Mouse (Mus musculus) layer of hippocampus, adult 8-10 months (tissue): ENCODE results near the gene Lrmda. TPM values are rescaled to one million over a fixed set of nuclear protein-coding genes. Genes with fewer than 3 reads are reported as not detected.
"Not testable (repeated sequence)": the region's sequence is repeated elsewhere in the genome, so short reads cannot be mapped to it uniquely, and the experiment has no call there.

Source experiments
- DNase-seq, 2 experiments: peaks; one replicate each; pipeline ENCODE4 v3.0.0; 2022; ENCODE audit warnings: low spot score in 2 of 2
- total RNA-seq, 4 experiments: library from RNA; stranded (reverse); gene quantifications; 2 replicates each; pipeline ENCODE4 v1.2.4; 2022

Lrmda gene
- total RNA-seq, 4 experiments from 2014 or later = 0.59 to 4.9 (median 1.8) TPM

DNA sequence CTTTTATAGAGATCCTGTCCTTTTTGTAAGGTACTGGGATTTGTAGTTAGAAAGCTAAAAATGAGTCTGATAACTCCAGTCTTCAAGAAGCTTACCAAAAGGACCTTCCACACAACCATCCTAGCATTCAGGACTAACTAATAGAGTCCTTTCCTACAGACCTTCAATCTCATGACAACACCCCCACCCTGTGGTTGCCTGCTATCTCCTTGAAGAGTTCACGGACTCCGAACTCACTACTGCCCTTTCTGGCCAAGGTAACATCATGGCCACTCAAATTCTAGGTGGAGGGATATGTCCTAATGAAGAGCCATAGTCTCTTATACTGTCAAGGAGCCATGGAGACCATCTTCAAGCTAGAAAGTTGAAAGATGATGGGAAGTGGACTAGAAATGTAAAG is 762.2 kb downstream of the Lrmda start:
- DNase-seq = no peak

- no peak for DNase-seq
Observed at GRCm38 (mm10) chr14:22782365-22782764, 762.9 kb downstream of the Lrmda start.

DNA sequence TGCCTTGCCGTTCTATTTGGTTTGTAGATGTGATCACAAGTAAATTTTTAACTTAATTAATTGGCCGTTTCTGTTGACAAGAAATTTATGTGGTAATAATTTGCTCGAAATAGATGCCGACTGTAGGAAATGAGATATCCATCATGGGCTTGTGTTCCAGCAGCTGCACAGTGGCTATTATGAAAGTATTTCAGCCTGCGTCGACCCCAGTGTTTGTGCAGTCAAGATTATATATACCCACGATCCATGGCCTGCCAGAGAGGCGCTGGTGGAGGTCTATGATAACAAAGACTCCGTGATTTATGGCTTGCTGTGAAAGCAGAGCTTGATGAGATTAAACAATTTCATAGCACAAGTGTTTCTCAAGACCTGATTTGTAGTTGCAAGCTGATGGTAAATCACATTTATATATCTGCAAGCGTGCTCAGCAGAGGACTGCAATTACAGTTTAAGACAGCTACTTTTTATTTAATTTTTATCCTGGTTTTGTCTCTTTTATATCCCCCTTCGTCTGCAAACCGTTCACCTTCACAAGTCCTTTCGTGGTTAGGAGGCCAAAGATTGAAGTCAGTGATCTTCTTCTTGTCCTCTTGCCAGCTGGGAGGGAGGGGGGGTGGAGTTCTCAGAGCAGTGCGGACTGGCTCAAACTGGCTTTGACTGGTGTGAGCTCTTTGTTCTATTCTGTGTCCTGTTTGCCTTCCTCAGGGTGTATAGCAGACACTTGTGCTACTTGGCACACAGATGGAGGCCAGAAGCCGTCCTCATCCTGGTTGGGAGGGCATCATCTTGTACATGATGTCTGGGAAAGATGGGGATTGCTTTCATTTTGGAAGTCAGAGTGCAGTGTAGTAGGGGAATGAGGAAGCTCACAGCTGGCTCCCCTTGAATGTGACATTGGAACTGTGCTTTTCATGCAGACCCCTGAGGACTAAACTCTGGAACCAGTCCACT is 764.0 kb downstream of the Lrmda start:
- DNase-seq = no peak

GRCm38 (mm10) chr14:22800020-22800419 is 780.5 kb downstream of the Lrmda start:
- no peak for DNase-seq

GRCm38 (mm10) chr14:22800871-22801636 is 781.5 kb downstream of the Lrmda start:
- DNase-seq = no peak

- not testable (repeated sequence) for DNase-seq
Observed at GRCm38 (mm10) chr14:22801714-22802113, 782.2 kb downstream of the Lrmda start.

- no peak for DNase-seq
Observed at GRCm38 (mm10) chr14:22807324-22807723, 787.8 kb downstream of the Lrmda start.

GRCm38 (mm10) chr14:22807726-22808594 is 788.4 kb downstream of the Lrmda start:
- DNase-seq = peak; percentile 23 to 64

- DNase-seq = no peak
Observed at GRCm38 (mm10) chr14:22808595-22809166, 789.2 kb downstream of the Lrmda start.

DNA sequence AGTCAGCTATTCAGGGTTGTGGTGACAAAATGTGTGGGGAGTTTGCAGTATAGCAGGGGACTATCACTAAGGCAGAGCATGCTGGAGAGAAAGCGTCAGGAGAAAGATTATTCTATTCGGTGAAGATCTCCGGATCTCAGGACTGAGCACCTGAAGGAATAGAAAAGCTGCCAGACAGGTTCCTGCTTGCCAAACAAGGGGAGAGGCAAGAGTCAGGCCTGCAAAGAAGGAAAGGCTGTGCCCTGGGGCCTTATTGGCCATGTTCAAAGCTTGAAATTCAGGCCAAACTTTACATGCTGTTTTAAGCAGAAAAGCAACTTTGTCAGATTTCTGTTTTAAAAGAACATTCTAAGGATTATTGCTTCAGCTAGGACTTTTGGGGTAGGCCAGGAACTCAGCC is 789.7 kb downstream of the Lrmda start:
- no peak for DNase-seq

DNA sequence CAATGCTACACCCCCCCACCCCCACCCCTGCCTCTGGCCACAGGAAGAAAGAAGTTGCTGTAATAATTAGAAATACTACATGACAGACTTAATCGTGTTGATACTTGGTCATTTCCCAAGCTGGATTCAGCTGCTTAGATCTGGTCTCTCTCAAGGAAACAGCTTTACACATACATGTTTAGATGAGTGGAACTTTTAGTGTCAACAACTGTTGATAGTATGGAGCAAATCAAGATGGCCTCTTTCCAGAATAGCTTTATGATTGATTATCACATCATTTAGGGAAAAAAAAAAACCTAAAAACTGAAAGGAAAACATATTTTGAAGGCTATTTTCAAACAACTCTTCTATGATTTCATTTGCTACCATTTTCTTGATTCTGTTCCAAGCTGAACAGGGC is 791.0 kb downstream of the Lrmda start:
- no peak for DNase-seq

- DNase-seq = no peak
Observed at GRCm38 (mm10) chr14:22812824-22813223, 793.3 kb downstream of the Lrmda start.

DNA sequence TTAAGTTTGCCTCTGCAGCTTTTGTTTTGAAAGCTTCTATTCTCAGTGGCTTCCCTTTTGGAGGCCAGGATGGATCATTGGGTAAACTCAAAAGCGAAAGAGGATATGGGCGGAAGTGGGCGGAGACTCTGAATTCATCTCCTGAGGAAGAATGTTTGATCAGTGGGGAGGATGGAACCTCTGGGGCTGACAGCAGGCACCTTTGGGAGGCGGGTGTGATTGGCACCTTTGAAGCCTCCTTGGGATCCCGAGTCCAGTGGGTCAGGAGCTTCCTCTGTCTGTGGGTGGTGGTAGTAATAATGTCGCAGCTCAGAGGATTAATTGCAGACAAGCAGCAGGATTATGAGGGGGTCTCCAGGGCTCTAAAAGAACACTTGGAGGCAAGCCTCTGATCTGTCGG is 793.9 kb downstream of the Lrmda start:
- DNase-seq = no peak

- no peak for DNase-seq
Observed at GRCm38 (mm10) chr14:22814811-22815345, 795.4 kb downstream of the Lrmda start.

GRCm38 (mm10) chr14:22817346-22818201 is 798.1 kb downstream of the Lrmda start:
- DNase-seq = peak in 1 of 2 experiments; percentile 7

DNA sequence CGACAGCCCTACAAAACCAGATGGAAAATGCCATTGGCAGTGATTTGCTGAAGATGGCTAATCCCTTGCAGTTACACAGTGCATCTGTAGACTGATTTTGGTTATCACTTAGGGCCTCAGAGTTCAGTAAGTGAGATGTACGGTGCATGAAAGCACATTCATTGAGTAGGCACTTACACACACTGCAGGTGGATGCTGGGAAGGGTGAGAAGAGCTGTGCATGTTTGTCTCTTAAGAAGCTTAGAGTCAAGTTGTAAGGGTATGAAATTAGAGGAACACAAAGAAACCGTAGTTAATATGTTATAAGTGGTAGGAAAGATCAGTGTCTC is 798.7 kb downstream of the Lrmda start:
- DNase-seq = no peak

- no peak for DNase-seq
Observed at GRCm38 (mm10) chr14:22822942-22823341, 803.4 kb downstream of the Lrmda start.

GRCm38 (mm10) chr14:22826825-22827224 is 807.3 kb downstream of the Lrmda start:
- DNase-seq = no peak

- no peak for DNase-seq
Observed at GRCm38 (mm10) chr14:22837058-22837457, 817.5 kb downstream of the Lrmda start.

DNA sequence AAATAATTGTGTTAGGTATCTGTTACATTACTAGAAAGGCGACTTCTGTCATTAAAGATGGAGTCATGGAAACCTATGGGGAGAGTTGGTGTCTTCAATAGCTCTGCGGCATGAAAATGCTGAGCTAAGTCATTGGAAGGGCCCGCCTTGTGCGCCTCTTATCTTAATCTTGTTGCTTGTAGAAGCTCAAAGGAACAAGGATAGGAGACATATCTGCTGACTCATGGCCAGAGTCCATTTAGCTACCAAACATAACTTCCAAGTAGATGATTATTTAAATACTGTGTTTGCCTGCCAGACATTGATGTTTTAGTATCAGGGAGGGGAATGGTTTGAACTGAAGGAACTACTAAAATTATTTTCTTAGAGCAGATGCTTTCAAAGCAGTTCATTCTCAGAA is 821.6 kb downstream of the Lrmda start:
- DNase-seq = no peak
